Mouse (Mus musculus) inflammation-experienced regulatory T-cells (primary cell): ENCODE results near the gene Srsf4. TPM values are rescaled to one million over a fixed set of nuclear protein-coding genes. Genes with fewer than 3 reads are reported as not detected.

Source experiments
- polyA plus RNA-seq, 2 experiments: library from polyadenylated mRNA; unstranded; fragments of 100-300 nt; shearing (Covaris generic); gene quantifications; one replicate each; pipeline ENCODE4 v1.2.1; 2017

Gene Srsf4
- polyA plus RNA-seq: 100 to 1,000 TPM; 109 to 133 TPM

GRCm38 (mm10) chr4:131873293-131874168 lies at the start of gene Srsf4:
Gene Srsf4, plus strand, starts transcription at chr4:131873617.

GRCm38 (mm10) chr4:131837872-131838524 lies 35.4 kb upstream of the Srsf4 start, which contains the start of gene Ptpru:
Gene Ptpru, minus strand, starts transcription at chr4:131838288.

GRCm38 (mm10) chr4:131843290-131843743 lies 30.1 kb upstream of the Srsf4 start, which contains the start of gene Mecr:
Gene Mecr, plus strand, starts transcription at chr4:131843470.

GRCm38 (mm10) chr4:131921461-131922346 lies 48.3 kb downstream of the Srsf4 start, which contains the start of gene Tmem200b:
Gene Tmem200b, plus strand, starts transcription at chr4:131921771.

Other genes with a start within 250 kb of the Srsf4 start
- gene Ptpru, start 35.3 kb upstream of the Srsf4 start, polyA plus RNA-seq: under 1 TPM in 1 of 2 experiments, not detected in 1; 0.36 TPM
- gene Mecr, start 30.1 kb upstream of the Srsf4 start, polyA plus RNA-seq: 10 to 100 TPM; 21.5 to 36.3 TPM
- not detected for gene Tmem200b, start 48.2 kb downstream of the Srsf4 start, polyA plus RNA-seq
- gene Gm10300, start 201.1 kb downstream of the Srsf4 start, polyA plus RNA-seq: under 1 TPM; 0.16 to 0.21 TPM
- gene Epb41, start 201.7 kb downstream of the Srsf4 start, polyA plus RNA-seq: 100 to 1,000 TPM in 1 of 2 experiments, 10 to 100 TPM in 1; 62.0 to 117 TPM